Mouse (Mus musculus) liver, embryonic 15.5 days (tissue): ENCODE measurements around the gene Rims4. TPM values are rescaled to one million over a fixed set of nuclear protein-coding genes. Genes with fewer than 3 reads are reported as not detected.

Source experiments
- ATAC-seq: fragments of 200-750 bp; cut with Nextera tagmentation; 2 replicates; pipeline ENCODE4 v1.8.0; 2017; ENCODE audit warnings: moderate number of reproducible peaks, mild to moderate bottlenecking, moderate library complexity; ENCODE audit not compliant: insufficient read depth
- H3K27ac ChIP-seq: fragments of 300-500 bp; sonication (generic); replicated peaks from 2 replicates; pipeline ENCODE4 v1.5.1; 2015; ENCODE audit warnings: mild to moderate bottlenecking, inconsistent platforms
- H3K27me3 ChIP-seq: fragments of 300-500 bp; sonication (generic); 2 replicates; pipeline ENCODE4 v1.6.1; 2015; ENCODE audit warnings: mild to moderate bottlenecking, inconsistent platforms
- H3K36me3 ChIP-seq: fragments of 300-500 bp; sonication (generic); replicated peaks from 2 replicates; pipeline ENCODE4 v1.6.1; 2015; ENCODE audit warnings: moderate library complexity, mild to moderate bottlenecking, inconsistent platforms
- H3K4me1 ChIP-seq: fragments of 300-500 bp; sonication (generic); replicated peaks from 2 replicates; pipeline ENCODE4 v1.6.1; 2015; ENCODE audit warnings: inconsistent platforms
- H3K4me2 ChIP-seq: fragments of 300-500 bp; sonication (generic); 2 replicates; pipeline ENCODE4 v1.6.1; 2015; ENCODE audit warnings: moderate library complexity, mild to moderate bottlenecking, inconsistent platforms
- H3K4me3 ChIP-seq: fragments of 300-500 bp; sonication (generic); replicated peaks from 2 replicates; pipeline ENCODE4 v1.5.1; 2015; ENCODE audit warnings: mild to moderate bottlenecking, inconsistent platforms
- H3K9ac ChIP-seq: fragments of 300-500 bp; sonication (generic); 2 replicates; pipeline ENCODE4 v1.6.1; 2015; ENCODE audit warnings: moderate library complexity, mild to moderate bottlenecking, inconsistent platforms
- H3K9me3 ChIP-seq: fragments of 300-500 bp; sonication (generic); replicated peaks from 2 replicates; pipeline ENCODE4 v1.6.1; 2016; ENCODE audit warnings: inconsistent platforms
- WGBS: fragments of 180-500 bp; shearing (Covaris S2); methylation state at CpG from one replicate; pipeline ENCODE4 v1.1.7; 2015; ENCODE audit warnings: mixed read lengths; ENCODE audit not compliant: insufficient replicate concordance; 5-methylcytosine and 5-hydroxymethylcytosine counted together
- polyA plus RNA-seq: library from polyadenylated mRNA; unstranded; fragments of >200 nt; fragmentation: Nextera tagmentation; extraction: Ambion mirVana; gene quantifications from 2 replicates; pipeline ENCODE4 v1.2.1, GENCODE M21; 2015

Rims4 gene
- polyA plus RNA-seq, 1 experiment from 2014 or later: 0.46 TPM

DNA sequence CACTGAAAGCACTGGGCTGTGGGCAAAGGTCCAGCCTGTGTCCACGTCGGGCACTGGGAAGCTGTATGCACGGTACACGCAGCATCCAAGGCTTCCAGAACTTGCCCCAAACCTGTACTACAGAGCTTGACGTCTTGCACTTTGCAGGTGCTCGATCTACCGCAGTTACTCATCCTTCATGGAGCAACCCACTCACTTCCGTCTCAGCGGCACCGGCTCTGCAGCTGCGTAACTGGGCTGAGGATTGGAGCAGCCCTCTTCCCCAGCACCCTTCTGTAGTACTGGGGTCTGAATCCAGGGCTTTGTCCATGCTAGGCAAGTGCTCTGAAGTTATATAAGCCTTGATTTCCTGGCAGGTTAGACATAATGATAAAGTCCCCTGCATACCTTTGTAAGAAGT, 27.2 kb downstream of the Rims4 start:
- no peak overlapping the region for H3K27ac ChIP-seq
- no peaks in the 10 kb centered on the region for H3K36me3 ChIP-seq
- 75% methylated on average over 11 of the region's 11 CpGs for WGBS
- H3K9ac ChIP-seq: no peak overlapping the region
- no peak overlapping the region for H3K4me2 ChIP-seq
- ATAC-seq: no peak
- no peaks in the 10 kb centered on the region for H3K4me1 ChIP-seq
- no peak overlapping the region for H3K4me3 ChIP-seq
- H3K27me3 ChIP-seq: no peaks in the 10 kb centered on the region
- H3K9me3 ChIP-seq: no peaks in the 10 kb centered on the region

DNA sequence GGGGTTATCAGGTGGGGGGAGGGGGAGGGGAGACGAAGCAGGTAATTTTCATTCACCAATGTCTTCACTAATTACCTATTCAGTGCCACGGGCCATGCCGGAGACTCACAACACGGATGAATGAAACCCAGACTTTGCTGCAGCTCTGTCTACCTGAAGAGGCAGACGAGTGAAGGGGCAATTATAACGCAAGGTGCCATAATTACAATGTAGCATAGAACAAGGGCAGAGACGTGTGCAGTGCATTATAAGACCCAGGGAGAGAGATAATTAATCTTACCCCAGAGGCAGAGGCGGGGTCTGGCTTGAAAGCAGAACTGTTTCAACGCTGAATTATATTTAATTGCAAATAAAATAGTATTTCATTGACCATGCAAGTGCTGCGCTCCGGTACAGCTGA, 27.9 kb downstream of the Rims4 start:
- Histone ChIP-seq H3K4me1 (no peaks in the 10 kb centered on the region), H3K36me3 (no peaks in the 10 kb centered on the region), H3K9ac (no peak overlapping the region), H3K4me3 (no peak overlapping the region), H3K27me3 (no peaks in the 10 kb centered on the region), H3K9me3 (no peaks in the 10 kb centered on the region), H3K4me2 (no peak overlapping the region), H3K27ac (no peak overlapping the region)
- 63% methylated on average over 11 of the region's 11 CpGs for WGBS
- ATAC-seq: no peak

DNA sequence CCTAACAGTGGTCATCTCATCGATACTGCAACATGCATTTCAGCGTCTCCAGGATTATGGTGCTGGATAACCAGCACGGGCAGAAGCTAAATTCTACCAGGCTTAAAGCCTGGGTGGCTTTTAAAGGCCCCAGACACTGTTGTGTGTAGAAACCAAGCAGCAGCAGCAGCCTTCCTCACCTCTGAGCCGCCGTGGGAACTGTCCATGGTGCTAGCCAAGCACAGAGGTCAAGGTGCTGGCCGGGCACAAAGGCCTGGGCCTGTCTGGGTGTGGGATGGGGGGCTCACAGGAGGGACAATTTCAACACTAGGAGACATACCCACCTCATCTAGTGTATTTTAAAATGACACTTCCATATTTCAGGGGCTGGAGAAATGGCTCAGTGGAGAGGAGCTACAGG, 29.1 kb downstream of the Rims4 start:
- H3K36me3 ChIP-seq: no peaks in the 10 kb centered on the region
- WGBS: 22% methylated on average over 6 of the region's 6 CpGs
- ATAC-seq: no peak
- H3K9ac ChIP-seq: no peak overlapping the region
- no peak overlapping the region for H3K4me3 ChIP-seq
- H3K4me1 ChIP-seq: no peaks in the 10 kb centered on the region
- H3K9me3 ChIP-seq: no peaks in the 10 kb centered on the region
- H3K27ac ChIP-seq: no peak overlapping the region
- no peak overlapping the region for H3K4me2 ChIP-seq
- H3K27me3 ChIP-seq: no peaks in the 10 kb centered on the region

DNA sequence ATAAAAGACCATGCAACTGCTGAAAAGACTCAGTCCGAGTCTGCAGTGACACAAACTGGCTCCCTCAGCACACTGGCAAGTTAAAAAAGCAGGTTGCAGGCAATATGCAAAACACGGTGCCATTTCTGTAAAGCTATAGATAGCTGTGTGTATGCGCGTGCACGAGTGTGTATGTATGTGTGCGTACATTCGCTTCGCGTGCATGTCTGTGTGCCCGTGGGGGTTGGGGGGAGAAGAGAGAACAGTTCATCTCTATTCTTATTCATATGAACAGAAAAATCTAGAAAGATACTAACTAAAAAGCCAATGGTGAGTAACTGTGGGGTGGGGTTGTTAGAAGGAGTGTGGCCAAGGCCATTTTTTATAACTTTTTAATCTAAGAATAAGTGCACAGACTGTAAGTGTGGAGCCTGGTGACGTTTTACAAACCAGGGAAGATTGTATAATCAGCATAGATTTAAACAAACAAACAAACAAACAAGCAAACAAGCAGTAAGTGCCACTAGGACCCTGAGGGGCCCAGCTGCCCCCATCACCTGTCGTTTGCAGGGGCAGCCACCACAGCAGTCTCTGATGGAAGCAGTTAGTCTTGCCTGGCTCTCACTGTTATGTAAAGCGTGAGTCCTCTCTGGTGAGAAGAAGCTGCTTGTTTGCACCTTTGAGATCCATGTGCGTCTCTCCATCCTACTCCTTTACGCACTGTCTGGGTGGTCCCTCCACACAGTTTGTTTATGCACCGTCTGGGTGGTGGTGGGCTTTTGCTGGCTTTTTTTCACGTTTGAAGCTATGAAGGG, 35.4 kb downstream of the Rims4 start:
- 57% methylated on average over 17 of the region's 17 CpGs for WGBS
- H3K4me1 ChIP-seq: no peaks in the 10 kb centered on the region

DNA sequence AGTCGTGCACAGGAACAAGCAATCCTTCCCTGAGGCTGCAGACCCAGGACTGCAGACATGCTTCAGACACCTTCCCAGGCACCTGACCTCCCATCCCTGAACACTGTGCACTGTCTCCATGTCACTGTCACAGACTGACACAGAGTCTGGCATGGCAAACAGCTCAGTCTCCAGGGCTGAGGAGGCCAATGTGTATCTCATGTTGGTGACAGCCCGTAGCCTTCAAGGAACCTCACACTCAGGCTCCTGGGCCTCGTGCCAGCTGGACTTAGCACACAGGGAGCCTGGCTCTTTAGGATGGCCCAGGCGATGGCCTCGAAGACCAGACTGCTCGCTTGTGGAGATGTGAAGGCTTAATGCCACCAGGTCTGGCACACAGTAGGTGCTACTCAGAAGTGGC, 37.6 kb downstream of the Rims4 start:
- H3K36me3 ChIP-seq: no peaks in the 10 kb centered on the region
- WGBS: 68% methylated on average over 6 of the region's 6 CpGs
- no peak for ATAC-seq

More for the DNA sequence above, 35.4 kb downstream of the Rims4 start:
- no peak for ATAC-seq
- Histone ChIP-seq H3K27ac (no peak overlapping the region), H3K4me2 (no peak overlapping the region), H3K4me3 (no peak overlapping the region), H3K27me3 (no peaks in the 10 kb centered on the region), H3K9me3 (no peaks in the 10 kb centered on the region), H3K9ac (no peak overlapping the region), H3K36me3 (no peaks in the 10 kb centered on the region)

DNA sequence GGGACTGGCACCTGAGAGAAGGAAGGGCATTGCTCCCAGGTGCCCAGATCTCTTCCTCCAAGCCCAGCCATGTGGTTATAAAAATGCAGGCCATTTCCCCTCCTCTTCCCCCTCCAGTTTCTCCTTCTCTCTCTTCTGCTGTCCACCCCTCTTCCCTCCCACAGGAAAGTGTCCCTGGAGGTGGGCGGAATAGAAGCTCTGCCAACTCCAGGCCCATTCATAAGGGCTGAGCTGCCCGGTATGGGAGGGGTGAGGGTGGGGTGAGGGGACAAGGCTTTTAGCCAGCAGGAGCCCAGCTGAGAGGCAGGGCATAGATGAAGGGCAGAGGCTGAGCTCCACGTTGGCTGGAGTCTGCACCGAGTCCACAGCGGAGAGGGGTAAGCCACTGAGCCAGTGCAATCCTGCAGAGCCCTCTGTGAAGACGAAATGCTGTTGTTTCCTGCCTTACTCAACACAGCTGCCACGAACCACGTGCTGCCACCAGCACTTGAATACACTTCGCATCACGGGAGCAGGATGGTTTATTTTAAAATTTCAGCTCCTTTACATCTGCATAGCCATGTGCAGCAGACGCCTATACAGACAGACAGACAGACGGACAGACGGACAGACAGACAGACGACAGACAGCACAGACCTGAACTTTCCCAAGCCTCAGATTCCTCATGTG, 41.5 kb downstream of the Rims4 start:
- Histone ChIP-seq H3K4me3 (no peak overlapping the region), H3K4me1 (no peaks in the 10 kb centered on the region), H3K4me2 (no peak overlapping the region), H3K36me3 (no peaks in the 10 kb centered on the region), H3K27ac (no peak overlapping the region), H3K9ac (no peak overlapping the region), H3K9me3 (no peaks in the 10 kb centered on the region), H3K27me3 (no peaks in the 10 kb centered on the region)
- no peak for ATAC-seq
- 48% methylated on average over 14 of the region's 14 CpGs for WGBS

More for the DNA sequence above, 37.6 kb downstream of the Rims4 start:
- H3K9ac ChIP-seq: no peak overlapping the region
- no peaks in the 10 kb centered on the region for H3K9me3 ChIP-seq
- no peaks in the 10 kb centered on the region for H3K27me3 ChIP-seq
- no peak overlapping the region for H3K4me3 ChIP-seq
- no peaks in the 10 kb centered on the region for H3K4me1 ChIP-seq
- no peak overlapping the region for H3K4me2 ChIP-seq
- H3K27ac ChIP-seq: no peak overlapping the region

DNA sequence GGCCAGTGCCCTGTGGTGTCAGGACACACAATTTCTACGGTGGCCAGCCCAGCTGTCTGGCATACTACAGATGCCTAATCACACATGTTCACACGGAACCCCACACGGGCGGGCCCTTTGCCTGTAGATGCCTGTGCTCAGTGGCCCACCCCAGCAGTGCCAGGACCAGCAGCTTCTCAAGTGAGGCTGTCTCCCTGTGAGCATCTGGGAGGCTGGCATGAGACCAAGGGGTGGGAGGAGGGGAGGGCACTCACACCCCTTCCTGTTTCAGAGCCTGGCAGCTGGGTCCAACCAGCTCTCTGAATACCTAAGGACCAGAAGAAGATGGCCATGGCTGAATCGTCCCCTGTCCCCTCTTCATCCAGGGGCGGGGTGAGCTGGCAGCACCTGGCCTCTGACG, 43.0 kb downstream of the Rims4 start:
- WGBS: 54% methylated on average over 7 of the region's 7 CpGs
- no peak for ATAC-seq

DNA sequence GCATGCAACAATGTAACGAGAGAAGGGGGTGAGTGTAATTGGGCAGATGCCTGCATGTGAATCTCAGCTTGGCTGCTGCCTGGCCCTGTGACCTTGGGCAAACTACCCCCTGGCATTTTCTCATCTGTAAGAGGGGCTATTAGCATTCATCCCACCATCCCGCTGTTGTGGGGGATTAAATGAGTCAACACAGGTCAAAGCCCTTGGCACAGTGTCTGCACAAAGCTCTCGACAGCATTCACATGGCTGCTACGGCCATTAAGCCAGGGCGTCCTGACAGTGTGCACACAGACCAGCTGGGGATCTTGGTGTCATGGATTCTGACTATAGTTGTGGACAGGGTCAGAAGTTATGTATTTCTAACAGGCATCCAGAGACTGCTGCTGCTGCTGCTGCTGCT, 43.6 kb downstream of the Rims4 start:
- no peak for ATAC-seq
- H3K4me1 ChIP-seq: no peaks in the 10 kb centered on the region
- 51% methylated on average over 5 of the region's 5 CpGs for WGBS
- no peak overlapping the region for H3K27ac ChIP-seq
- no peak overlapping the region for H3K4me3 ChIP-seq
- no peaks in the 10 kb centered on the region for H3K36me3 ChIP-seq
- no peaks in the 10 kb centered on the region; the same call in 1 of the 2 replicates for H3K27me3 ChIP-seq
- H3K9me3 ChIP-seq: no peaks in the 10 kb centered on the region
- H3K4me2 ChIP-seq: no peak overlapping the region
- H3K9ac ChIP-seq: no peak overlapping the region

More for the DNA sequence above, 43.0 kb downstream of the Rims4 start:
- Histone ChIP-seq H3K9me3 (no peaks in the 10 kb centered on the region), H3K27ac (no peak overlapping the region), H3K4me3 (no peak overlapping the region), H3K36me3 (no peaks in the 10 kb centered on the region), H3K27me3 (no peaks in the 10 kb centered on the region), H3K9ac (no peak overlapping the region), H3K4me1 (no peaks in the 10 kb centered on the region), H3K4me2 (no peak overlapping the region)

DNA sequence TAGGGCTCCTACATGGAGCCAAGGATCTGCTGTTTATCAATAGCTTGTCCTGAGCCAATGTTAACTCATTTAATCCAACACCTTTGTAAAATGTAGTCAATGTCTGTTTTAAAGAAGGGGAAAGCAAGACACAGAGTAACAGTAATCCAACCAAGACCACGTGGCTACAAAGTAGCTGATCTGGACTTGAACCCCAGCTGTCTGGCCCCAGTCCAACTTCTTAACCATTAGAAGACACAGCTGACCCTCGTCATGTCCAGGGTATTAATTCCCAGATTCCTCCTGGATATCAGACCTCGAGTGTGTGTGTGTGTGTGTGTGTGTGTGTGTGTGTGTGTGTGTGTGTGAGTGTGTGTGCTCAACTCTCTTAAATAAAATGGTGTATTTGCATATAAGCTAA, 46.6 kb downstream of the Rims4 start:
- Histone ChIP-seq H3K9ac (no peak overlapping the region), H3K27ac (no peak overlapping the region), H3K4me3 (no peak overlapping the region), H3K4me2 (no peak overlapping the region), H3K4me1 (no peaks in the 10 kb centered on the region), H3K27me3 (no peaks in the 10 kb centered on the region; the same call in 1 of the 2 replicates), H3K9me3 (no peaks in the 10 kb centered on the region), H3K36me3 (no peaks in the 10 kb centered on the region)
- no peak for ATAC-seq
- 45% methylated on average over 3 of the region's 3 CpGs for WGBS

DNA sequence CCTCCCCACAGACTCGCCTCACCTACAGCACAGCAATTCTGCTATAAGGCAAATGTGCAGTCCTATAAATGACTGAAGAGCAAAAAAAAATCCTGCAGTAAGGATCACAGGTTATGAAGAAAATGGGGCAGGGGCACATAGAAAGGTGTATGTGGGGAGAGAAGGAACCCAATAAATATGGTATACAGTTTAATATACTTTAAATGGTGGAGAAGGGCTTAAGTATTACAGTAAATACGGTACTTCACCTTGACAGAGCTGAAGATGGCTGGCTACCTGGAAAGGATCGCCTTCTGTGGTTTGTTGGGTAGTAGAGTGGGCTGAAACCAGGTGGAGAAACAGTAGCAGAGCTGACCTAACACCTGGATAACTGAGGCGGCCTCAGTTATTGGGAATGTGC, 47.2 kb downstream of the Rims4 start:
- ATAC-seq: no peak
- Histone ChIP-seq H3K36me3 (no peaks in the 10 kb centered on the region), H3K4me3 (no peak overlapping the region), H3K9ac (no peak overlapping the region), H3K27ac (no peak overlapping the region), H3K27me3 (no peaks in the 10 kb centered on the region; the same call in 1 of the 2 replicates), H3K4me1 (no peaks in the 10 kb centered on the region), H3K9me3 (no peaks in the 10 kb centered on the region), H3K4me2 (no peak overlapping the region)
- 62% methylated on average over 4 of the region's 4 CpGs for WGBS

DNA sequence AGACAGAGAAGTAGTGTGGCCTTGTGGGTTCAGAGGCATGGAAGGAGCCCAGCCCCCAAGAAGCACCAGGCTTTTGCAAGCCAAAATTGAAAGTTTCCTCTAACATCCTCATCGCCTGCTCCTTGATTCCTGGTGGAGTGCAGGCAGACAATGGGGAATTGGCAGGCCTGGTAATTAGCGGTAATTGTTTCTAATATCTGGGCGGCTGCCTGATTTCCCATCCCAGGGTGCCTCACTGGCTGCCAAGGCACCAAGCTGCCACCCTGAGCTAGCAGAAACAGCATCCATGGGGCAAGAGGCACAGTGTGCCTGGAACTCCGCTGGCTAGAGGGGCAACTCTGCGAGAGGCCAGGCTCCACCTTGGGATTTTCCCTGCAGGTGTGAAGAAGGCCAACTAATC, 48.7 kb downstream of the Rims4 start:
- Histone ChIP-seq H3K4me2 (no peak overlapping the region), H3K9me3 (no peaks in the 10 kb centered on the region), H3K9ac (no peak overlapping the region), H3K27me3 (no peaks in the 10 kb centered on the region; the same call in 1 of the 2 replicates), H3K27ac (no peak overlapping the region), H3K4me1 (no peaks in the 10 kb centered on the region), H3K36me3 (no peaks in the 10 kb centered on the region), H3K4me3 (no peak overlapping the region)
- no peak for ATAC-seq
- 36% methylated on average over 5 of the region's 5 CpGs for WGBS
